Mouse (Mus musculus): Measurements from ENCODE around the gene Efcab11.

The Efcab11 gene

GRCm38 (mm10) chr12:99669976-99670761 lies 214.1 kb downstream of the Efcab11 start:
- no peak for DNase-seq

GRCm38 (mm10) chr12:99654991-99655880 lies 229.0 kb downstream of the Efcab11 start:
- DNase-seq = no peak

DNA sequence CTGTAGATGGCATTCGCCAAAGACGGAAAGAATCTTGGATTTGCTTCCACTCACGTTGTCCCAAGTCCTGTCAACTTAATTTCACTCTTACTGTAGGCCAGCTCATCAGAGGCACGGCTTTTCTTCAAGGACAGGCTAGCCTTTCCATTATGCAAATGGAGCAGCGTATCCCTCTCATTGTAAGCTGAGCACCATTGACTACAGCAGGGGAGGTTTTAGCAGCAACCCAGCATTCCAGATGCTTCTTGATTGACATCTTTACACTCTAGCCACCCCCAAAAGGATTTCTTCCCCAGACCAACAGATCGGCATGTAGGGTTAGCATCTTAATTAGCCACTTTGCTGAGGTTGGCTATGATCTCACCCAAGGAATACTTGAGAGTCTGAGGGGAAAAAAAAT lies 231.8 kb downstream of the Efcab11 start:
- DNase-seq = no peak

DNA sequence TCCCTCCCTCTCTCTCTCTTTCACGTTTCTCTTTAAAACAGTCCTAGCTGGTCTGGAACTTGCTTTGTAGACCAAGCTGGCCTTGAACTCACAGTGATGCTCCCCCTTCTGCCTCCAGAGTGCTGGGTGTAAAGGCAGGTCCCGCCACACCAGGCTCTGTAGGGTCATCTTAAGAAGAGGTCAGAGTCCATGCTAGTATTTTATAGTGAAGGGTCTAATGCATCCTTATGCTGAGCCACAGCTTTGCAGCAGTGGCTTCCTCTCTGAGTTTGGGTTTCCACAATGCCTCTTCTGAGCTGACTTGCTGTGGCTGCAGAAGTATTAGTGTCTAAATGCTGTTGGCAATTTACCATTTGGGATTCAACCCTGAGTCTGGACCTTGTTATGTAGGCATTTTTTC lies 234.5 kb downstream of the Efcab11 start:
- no peak for DNase-seq

- DNase-seq = no peak
Observed at GRCm38 (mm10) chr12:99648781-99649180, 235.5 kb downstream of the Efcab11 start.

DNA sequence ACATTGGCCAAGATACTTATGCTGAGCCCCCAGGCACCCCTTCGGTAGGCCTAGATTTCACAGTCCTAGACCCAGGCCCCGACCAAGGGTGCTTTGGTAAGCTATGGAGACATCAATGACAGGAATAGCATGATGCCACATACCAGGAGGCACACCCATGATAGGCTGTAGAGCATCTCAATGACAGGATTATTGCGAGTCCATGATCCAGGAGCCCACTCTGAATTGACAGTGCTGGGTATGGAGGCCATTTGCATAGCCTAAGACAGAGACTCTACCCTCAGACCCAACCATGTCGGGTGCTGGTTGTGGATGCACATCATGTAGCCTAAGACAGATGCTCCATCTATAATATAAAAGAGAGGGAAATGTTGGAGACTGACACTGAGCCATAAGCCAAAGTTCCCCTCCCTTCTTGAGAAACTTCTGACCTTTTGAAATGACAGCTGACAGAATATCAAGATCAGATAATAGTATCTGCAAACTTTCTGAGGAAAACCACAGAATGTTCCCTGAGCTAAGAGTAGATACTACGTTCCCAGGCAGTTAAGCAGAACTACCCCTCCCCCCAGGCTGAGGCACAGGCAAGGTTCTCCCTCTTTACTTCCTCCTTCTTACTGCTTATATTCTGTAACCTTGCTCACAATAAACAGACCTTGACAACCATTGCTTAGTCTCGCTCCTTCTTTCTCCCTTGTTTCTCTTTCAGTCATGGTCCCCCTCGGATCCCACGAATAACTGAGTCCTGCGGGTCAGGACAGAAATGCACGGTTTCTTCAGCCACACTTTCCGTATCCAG lies 237.5 kb downstream of the Efcab11 start:
- no peak for DNase-seq

GRCm38 (mm10) chr12:99645418-99645817 lies 238.8 kb downstream of the Efcab11 start:
- peak; percentile 64 for DNase-seq

DNA sequence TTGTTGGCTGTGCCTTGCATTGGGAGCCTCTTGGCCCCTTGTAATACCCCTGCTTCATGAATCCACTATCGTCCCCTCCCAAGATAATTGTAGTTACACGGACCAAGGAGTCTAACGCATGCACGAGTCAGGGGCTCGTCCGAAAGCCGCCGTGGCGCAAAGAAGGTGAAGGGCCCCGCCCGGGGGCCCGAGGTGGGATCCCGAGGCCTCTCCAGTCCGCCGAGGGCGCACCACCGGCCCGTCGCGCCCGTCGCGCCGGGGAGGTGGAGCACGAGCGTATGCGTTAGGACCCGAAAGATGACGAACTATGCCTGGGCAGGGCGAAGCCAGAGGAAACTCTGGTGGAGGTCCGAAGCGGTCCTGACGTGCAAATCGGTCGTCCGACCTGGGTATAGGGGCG lies 239.3 kb downstream of the Efcab11 start:
- DNase-seq = no peak

All from lung, postnatal 14 days (tissue).